Mouse (Mus musculus): ENCODE measurements around the gene Asz1. TPM values are rescaled to one million over a fixed set of nuclear protein-coding genes. Genes with fewer than 3 reads are reported as not detected.

Asz1 gene
- polyA plus RNA-seq, 1 experiment: not detected

- H3K79me2 ChIP-seq (ENCODE audit: control insufficient read depth, insufficient read depth): no peaks in the 10 kb centered on the region
- H3K27me3 ChIP-seq (ENCODE audit: control insufficient read depth, insufficient read depth, insufficient read length): no peaks in the 10 kb centered on the region
- no peak overlapping the region for H3ac ChIP-seq (ENCODE audit: control insufficient read depth, insufficient read length, low read depth)
- H3K79me3 ChIP-seq (ENCODE audit: low read depth): no peaks in the 10 kb centered on the region
- H3K36me3 ChIP-seq (ENCODE audit: control insufficient read depth, insufficient read depth): no peaks in the 10 kb centered on the region
- TF ChIP-seq CEBPB (IDR thresholded peaks at IDR 0.05; ENCODE audit: low read depth) (no peak), MAX (IDR thresholded peaks at IDR 0.05) (no peak), FOSL1 (IDR thresholded peaks at IDR 0.05; ENCODE audit: insufficient read depth, low read length, poor library complexity, severe bottlenecking) (no peak), MYOD1 (IDR thresholded peaks at IDR 0.05; ENCODE audit: control insufficient read depth, insufficient read length, low read depth) (no peak), MYOG (IDR thresholded peaks at IDR 0.05; ENCODE audit: control insufficient read depth, extremely low read depth, insufficient read length) (no peak), CTCF (IDR thresholded peaks at IDR 0.05; ENCODE audit: control insufficient read depth, insufficient read depth, insufficient read length) (no peak), USF1 (IDR thresholded peaks at IDR 0.05; ENCODE audit: low read depth) (no peak)
- no peak overlapping the region for H3K4me3 ChIP-seq (ENCODE audit: insufficient read depth, poor library complexity, severe bottlenecking)
Observed at GRCm38 (mm10) chr6:18030868-18031508, 77.9 kb downstream of the Asz1 start.

GRCm38 (mm10) chr6:18029746-18030656 is 78.9 kb downstream of the Asz1 start, which contains the start of gene Wnt2:
Gene Wnt2 (minus strand): TSS chr6:18030585.
- H3ac ChIP-seq (ENCODE audit: control insufficient read depth, insufficient read length, low read depth): no peak within 1 kb of the TSS
- no peaks in the 10 kb centered on the region for H3K36me3 ChIP-seq (ENCODE audit: control insufficient read depth, insufficient read depth)
- H3K79me2 ChIP-seq (ENCODE audit: control insufficient read depth, insufficient read depth): no peaks in the 10 kb centered on the region
- TF ChIP-seq CEBPB (IDR thresholded peaks at IDR 0.05; ENCODE audit: low read depth): no peak
- no peak for TF ChIP-seq MYOD1 (IDR thresholded peaks at IDR 0.05; ENCODE audit: control insufficient read depth, insufficient read length, low read depth)
- TF ChIP-seq MAX (IDR thresholded peaks at IDR 0.05): no peak
- no peak for TF ChIP-seq FOSL1 (IDR thresholded peaks at IDR 0.05; ENCODE audit: insufficient read depth, low read length, poor library complexity, severe bottlenecking)
- TF ChIP-seq USF1 (IDR thresholded peaks at IDR 0.05; ENCODE audit: low read depth): no peak
- TF ChIP-seq CTCF (IDR thresholded peaks at IDR 0.05; ENCODE audit: control insufficient read depth, insufficient read depth, insufficient read length): no peak
- TF ChIP-seq MYOG (IDR thresholded peaks at IDR 0.05; ENCODE audit: control insufficient read depth, extremely low read depth, insufficient read length): no peak
- no peaks in the 10 kb centered on the region for H3K79me3 ChIP-seq (ENCODE audit: low read depth)
- H3K4me3 ChIP-seq (ENCODE audit: insufficient read depth, poor library complexity, severe bottlenecking): no peak within 1 kb of the TSS
- no peaks in the 10 kb centered on the region for H3K27me3 ChIP-seq (ENCODE audit: control insufficient read depth, insufficient read depth, insufficient read length)

GRCm38 (mm10) chr6:18024133-18024794 is 84.6 kb downstream of the Asz1 start:
- Histone ChIP-seq H3K4me3 (ENCODE audit: insufficient read depth, poor library complexity, severe bottlenecking) (no peak overlapping the region), H3K79me2 (ENCODE audit: control insufficient read depth, insufficient read depth) (no peaks in the 10 kb centered on the region), H3ac (ENCODE audit: control insufficient read depth, insufficient read length, low read depth) (no peak overlapping the region), H3K27me3 (ENCODE audit: control insufficient read depth, insufficient read depth, insufficient read length) (peaks cover 3% of the 10 kb centered on the region), H3K79me3 (ENCODE audit: low read depth) (no peaks in the 10 kb centered on the region), H3K36me3 (ENCODE audit: control insufficient read depth, insufficient read depth) (no peaks in the 10 kb centered on the region)
- TF ChIP-seq FOSL1 (IDR thresholded peaks at IDR 0.05; ENCODE audit: insufficient read depth, low read length, poor library complexity, severe bottlenecking): no peak
- no peak for TF ChIP-seq MAX (IDR thresholded peaks at IDR 0.05)
- TF ChIP-seq USF1 (IDR thresholded peaks at IDR 0.05; ENCODE audit: low read depth): no peak
- no peak for TF ChIP-seq MYOD1 (IDR thresholded peaks at IDR 0.05; ENCODE audit: control insufficient read depth, insufficient read length, low read depth)
- TF ChIP-seq CEBPB (IDR thresholded peaks at IDR 0.05; ENCODE audit: low read depth): no peak
- TF ChIP-seq CTCF (IDR thresholded peaks at IDR 0.05; ENCODE audit: control insufficient read depth, insufficient read depth, insufficient read length): no peak
- TF ChIP-seq MYOG (IDR thresholded peaks at IDR 0.05; ENCODE audit: control insufficient read depth, extremely low read depth, insufficient read length): no peak

GRCm38 (mm10) chr6:18013346-18013745 is 95.5 kb downstream of the Asz1 start:
- no peaks in the 10 kb centered on the region for H3K27me3 ChIP-seq (ENCODE audit: control insufficient read depth, insufficient read depth, insufficient read length)
- H3ac ChIP-seq (ENCODE audit: control insufficient read depth, insufficient read length, low read depth): no peak overlapping the region
- TF ChIP-seq CEBPB (IDR thresholded peaks at IDR 0.05; ENCODE audit: low read depth) (no peak), MYOG (IDR thresholded peaks at IDR 0.05; ENCODE audit: control insufficient read depth, extremely low read depth, insufficient read length) (no peak), MAX (IDR thresholded peaks at IDR 0.05) (no peak), USF1 (IDR thresholded peaks at IDR 0.05; ENCODE audit: low read depth) (no peak), CTCF (IDR thresholded peaks at IDR 0.05; ENCODE audit: control insufficient read depth, insufficient read depth, insufficient read length) (no peak)
- no peaks in the 10 kb centered on the region for H3K79me2 ChIP-seq (ENCODE audit: control insufficient read depth, insufficient read depth)
- H3K36me3 ChIP-seq (ENCODE audit: control insufficient read depth, insufficient read depth): no peaks in the 10 kb centered on the region
- H3K4me3 ChIP-seq (ENCODE audit: insufficient read depth, poor library complexity, severe bottlenecking): no peak overlapping the region
- H3K79me3 ChIP-seq (ENCODE audit: low read depth): no peaks in the 10 kb centered on the region

GRCm38 (mm10) chr6:18007356-18007755 is 101.5 kb downstream of the Asz1 start:
- Histone ChIP-seq H3K79me2 (ENCODE audit: control insufficient read depth, insufficient read depth) (no peaks in the 10 kb centered on the region), H3K79me3 (ENCODE audit: low read depth) (no peaks in the 10 kb centered on the region), H3ac (ENCODE audit: control insufficient read depth, insufficient read length, low read depth) (no peak overlapping the region), H3K27me3 (ENCODE audit: control insufficient read depth, insufficient read depth, insufficient read length) (no peaks in the 10 kb centered on the region), H3K36me3 (ENCODE audit: control insufficient read depth, insufficient read depth) (no peaks in the 10 kb centered on the region), H3K4me3 (ENCODE audit: insufficient read depth, poor library complexity, severe bottlenecking) (no peak overlapping the region)
- TF ChIP-seq MYOG (IDR thresholded peaks at IDR 0.05; ENCODE audit: control insufficient read depth, extremely low read depth, insufficient read length) (no peak), USF1 (IDR thresholded peaks at IDR 0.05; ENCODE audit: low read depth) (no peak), CTCF (IDR thresholded peaks at IDR 0.05; ENCODE audit: control insufficient read depth, insufficient read depth, insufficient read length) (no peak), CEBPB (IDR thresholded peaks at IDR 0.05; ENCODE audit: low read depth) (no peak), MAX (IDR thresholded peaks at IDR 0.05) (no peak), MYOD1 (IDR thresholded peaks at IDR 0.05; ENCODE audit: control insufficient read depth, insufficient read length, low read depth) (no peak), FOSL1 (IDR thresholded peaks at IDR 0.05; ENCODE audit: insufficient read depth, low read length, poor library complexity, severe bottlenecking) (no peak)

All from C2C12 (cell line).